Mouse (Mus musculus) olfactory bulb, adult 2 months (tissue): ENCODE data around the gene Olfr541.

ENCODE experiments used
- CTCF ChIP-seq: fragments of 200-500 bp; IDR thresholded peaks from 2 replicates; pipeline ENCODE4 v1.5.1; 2012; ENCODE audit warnings: low read depth, mild to moderate bottlenecking, low read length, moderate library complexity; ENCODE audit not compliant: insufficient read depth
- POLR2A ChIP-seq: fragments of 200-500 bp; IDR thresholded peaks from 2 replicates; pipeline ENCODE4 v1.6.1; 2012; ENCODE audit warnings: mild to moderate bottlenecking, low read depth, low read length, moderate library complexity; ENCODE audit not compliant: insufficient read depth

- TF ChIP-seq POLR2A (no peak), CTCF (no peak)
Measured at GRCm38 (mm10) chr7:140725558-140725957, 28.5 kb downstream of the Olfr541 start.
